Mouse (Mus musculus): ENCODE data around the gene Il21r.

DNA sequence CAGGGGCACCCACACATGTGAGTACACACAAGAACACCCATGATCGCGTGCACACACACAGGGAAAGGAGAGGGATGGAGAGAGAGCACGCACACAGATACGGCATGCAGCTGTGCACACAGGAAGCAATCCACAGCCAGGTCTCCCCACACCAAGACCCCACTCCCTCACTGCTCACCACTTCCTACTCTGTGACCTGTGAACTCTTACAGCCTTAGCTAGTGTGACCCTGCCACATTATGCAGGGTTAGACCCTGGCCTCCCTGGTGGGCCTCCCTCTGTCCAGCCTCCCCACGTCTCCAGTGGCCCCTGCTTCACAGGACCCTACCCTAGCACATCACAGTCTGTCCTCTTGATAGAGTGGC, 19.2 kb upstream of the Il21r start:
- TF ChIP-seq POLR2A (IDR thresholded peaks at IDR 0.05; ENCODE audit: insufficient read depth, low read depth, low read length) = no peak
- no peak for TF ChIP-seq CTCF (IDR thresholded peaks at IDR 0.05; ENCODE audit: insufficient read depth, low read depth, low read length)
